Mouse (Mus musculus) hindbrain, embryonic 16.5 days (tissue): Measurements from ENCODE around the gene Tubb2b. TPM values are rescaled to one million over a fixed set of nuclear protein-coding genes. Genes with fewer than 3 reads are reported as not detected.
A peak's percentile ranks its signal among the peaks of the same experiment; 100 is the strongest.

Experiments
- ATAC-seq: fragments of 200-750 bp; cut with Nextera tagmentation; 2 replicates; pipeline ENCODE4 v1.8.0; 2017; ENCODE audit warnings: moderate TSS enrichment, moderate library complexity
- H3K27ac ChIP-seq: fragments of 300-500 bp; sonication (generic); 2 replicates; pipeline ENCODE4 v1.5.1; 2014; ENCODE audit warnings: low read depth, mild to moderate bottlenecking, control low read depth, low read length, moderate library complexity
- H3K27me3 ChIP-seq: fragments of 300-500 bp; sonication (generic); replicated peaks from 2 replicates; pipeline ENCODE4 v1.6.1; 2014; ENCODE audit warnings: low read length; ENCODE audit not compliant: control insufficient read depth, insufficient read depth
- H3K36me3 ChIP-seq: fragments of 300-500 bp; sonication (generic); 2 replicates; pipeline ENCODE4 v1.6.1; 2014; ENCODE audit warnings: mild to moderate bottlenecking, low read length, moderate library complexity, mixed read lengths; ENCODE audit not compliant: control insufficient read depth, insufficient read depth
- H3K4me1 ChIP-seq: fragments of 300-500 bp; sonication (generic); 2 replicates; pipeline ENCODE4 v1.6.1; 2014; ENCODE audit warnings: low read depth, low read length; ENCODE audit not compliant: control insufficient read depth, insufficient read depth
- H3K4me2 ChIP-seq: fragments of 300-500 bp; sonication (generic); 2 replicates; pipeline ENCODE4 v1.6.1; 2014; ENCODE audit warnings: mild to moderate bottlenecking, low read length, control low read depth, moderate library complexity
- H3K4me3 ChIP-seq: fragments of 300-500 bp; sonication (generic); 2 replicates; pipeline ENCODE4 v1.5.1; 2014; ENCODE audit warnings: mild to moderate bottlenecking, low read length, control low read depth, moderate library complexity
- H3K9ac ChIP-seq: fragments of 300-500 bp; sonication (generic); 2 replicates; pipeline ENCODE4 v1.6.1; 2014; ENCODE audit warnings: low read depth, mild to moderate bottlenecking, control low read depth, low read length, moderate library complexity
- H3K9me3 ChIP-seq: fragments of 300-500 bp; sonication (generic); 2 replicates; pipeline ENCODE4 v1.6.1; 2014; ENCODE audit warnings: mild to moderate bottlenecking, low read length, moderate library complexity; ENCODE audit not compliant: control insufficient read depth
- WGBS: fragments of 180-500 bp; shearing (Covaris S2); extraction: QIAGEN DNeasy Blood & Tissue Kit; methylation state at CpG from one replicate; pipeline ENCODE4 v1.1.7; 2014; 5-methylcytosine and 5-hydroxymethylcytosine counted together
- polyA plus RNA-seq: library from polyadenylated mRNA; unstranded; fragments of >200 nt; fragmentation: Nextera tagmentation; extraction: Ambion mirVana; gene quantifications from 2 replicates; pipeline ENCODE4 v1.2.1, GENCODE M21; 2015

The Tubb2b gene
- polyA plus RNA-seq, 1 experiment from 2014 or later = 1,199 TPM

DNA sequence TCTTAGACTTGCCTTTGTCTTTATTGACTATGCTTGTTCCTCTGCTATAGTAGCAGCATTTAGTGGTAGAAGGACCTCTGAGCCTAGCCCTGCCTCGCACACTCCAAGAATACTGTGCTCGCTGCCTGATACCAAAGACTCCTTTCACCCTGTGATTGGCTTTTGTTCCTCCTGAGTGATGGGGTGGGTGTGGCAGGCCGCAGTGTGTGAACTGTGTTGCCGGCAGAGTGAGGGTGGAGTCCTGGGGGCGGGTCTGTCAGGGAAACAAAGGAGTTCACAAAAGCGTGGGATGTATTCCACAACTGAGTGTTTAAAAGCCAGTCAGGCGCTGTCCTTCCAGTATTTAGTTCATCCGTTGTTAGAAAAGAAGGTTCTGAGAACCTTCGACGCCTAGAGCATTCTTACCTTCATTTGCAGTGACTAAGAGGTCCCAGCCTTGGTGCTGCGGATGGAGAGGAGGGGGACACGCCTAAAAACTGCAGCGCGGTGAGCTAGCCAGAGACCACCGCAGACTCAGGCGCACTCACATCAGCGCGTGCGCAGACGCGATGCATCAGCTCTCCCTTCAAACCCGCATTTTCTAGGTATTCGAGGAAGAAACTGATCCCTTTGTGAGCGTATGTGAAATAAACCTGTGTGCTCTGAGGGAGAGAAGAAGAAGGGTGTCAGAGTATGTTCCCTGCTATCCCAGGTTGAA, 893 bp upstream of the Tubb2b start:
- H3K36me3 ChIP-seq = peaks cover 2% of the 10 kb centered on the region; the same call in 1 of the 2 replicates
- peak overlapping the region; percentile 70 for H3K4me2 ChIP-seq
- H3K4me1 ChIP-seq = peaks cover 19% of the 10 kb centered on the region
- H3K9ac ChIP-seq = peak overlapping the region; percentile 82
- H3K27me3 ChIP-seq = no peaks in the 10 kb centered on the region
- under 1% methylated on average over 24 of the region's 24 CpGs for WGBS
- ATAC-seq = peak; percentile 63
- peak overlapping the region; percentile 99 for H3K27ac ChIP-seq
- H3K9me3 ChIP-seq = no peaks in the 10 kb centered on the region
- peak overlapping the region; percentile 70 for H3K4me3 ChIP-seq

DNA sequence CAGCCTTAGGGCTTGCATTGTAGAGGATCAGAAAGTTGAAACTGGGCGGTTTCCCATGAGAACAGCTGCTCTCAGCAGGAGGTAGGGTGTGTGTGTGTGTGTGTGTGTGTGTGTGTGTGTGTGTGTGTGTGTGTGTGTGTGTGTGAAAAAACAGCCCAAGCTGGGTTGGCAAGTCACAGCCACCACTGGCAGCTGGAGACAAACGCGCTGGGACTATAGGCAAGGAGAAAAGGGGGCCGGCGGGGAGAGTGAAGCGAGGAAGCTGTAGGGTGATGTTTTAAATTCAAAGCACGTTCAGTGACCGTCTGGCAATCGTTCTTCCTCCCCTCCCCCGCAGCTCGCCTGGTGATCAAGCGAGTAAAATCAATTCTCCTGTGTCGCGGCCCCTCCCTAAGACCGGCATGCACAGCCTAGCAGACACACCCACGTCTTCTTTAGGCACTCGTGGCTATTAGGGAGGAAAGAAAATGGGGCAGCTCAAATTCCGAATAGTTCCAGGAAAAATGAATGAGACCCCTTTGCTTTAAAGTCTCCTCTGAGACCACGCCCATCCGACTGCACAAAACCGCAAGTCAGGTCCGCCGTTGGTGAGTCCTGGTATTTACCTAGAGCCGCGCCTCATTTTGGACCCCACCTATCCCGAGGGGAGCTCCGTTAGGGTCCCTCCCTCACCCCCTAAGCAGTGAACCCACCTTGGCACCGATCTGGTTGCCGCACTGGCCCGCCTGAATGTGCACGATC, 611 bp downstream of the Tubb2b start:
- ATAC-seq = no peak
- WGBS = under 1% methylated on average over 28 of the region's 31 CpGs
- no peaks in the 10 kb centered on the region for H3K27me3 ChIP-seq
- H3K9me3 ChIP-seq = no peaks in the 10 kb centered on the region
- H3K9ac ChIP-seq = peak overlapping the region; percentile 82
- peak overlapping the region; percentile 70 for H3K4me3 ChIP-seq
- H3K4me2 ChIP-seq = peak overlapping the region; percentile 70
- H3K4me1 ChIP-seq = peaks cover 18% of the 10 kb centered on the region
- H3K27ac ChIP-seq = peak overlapping the region; percentile 99
- H3K36me3 ChIP-seq = peaks cover 5% of the 10 kb centered on the region; the same call in 1 of the 2 replicates

DNA sequence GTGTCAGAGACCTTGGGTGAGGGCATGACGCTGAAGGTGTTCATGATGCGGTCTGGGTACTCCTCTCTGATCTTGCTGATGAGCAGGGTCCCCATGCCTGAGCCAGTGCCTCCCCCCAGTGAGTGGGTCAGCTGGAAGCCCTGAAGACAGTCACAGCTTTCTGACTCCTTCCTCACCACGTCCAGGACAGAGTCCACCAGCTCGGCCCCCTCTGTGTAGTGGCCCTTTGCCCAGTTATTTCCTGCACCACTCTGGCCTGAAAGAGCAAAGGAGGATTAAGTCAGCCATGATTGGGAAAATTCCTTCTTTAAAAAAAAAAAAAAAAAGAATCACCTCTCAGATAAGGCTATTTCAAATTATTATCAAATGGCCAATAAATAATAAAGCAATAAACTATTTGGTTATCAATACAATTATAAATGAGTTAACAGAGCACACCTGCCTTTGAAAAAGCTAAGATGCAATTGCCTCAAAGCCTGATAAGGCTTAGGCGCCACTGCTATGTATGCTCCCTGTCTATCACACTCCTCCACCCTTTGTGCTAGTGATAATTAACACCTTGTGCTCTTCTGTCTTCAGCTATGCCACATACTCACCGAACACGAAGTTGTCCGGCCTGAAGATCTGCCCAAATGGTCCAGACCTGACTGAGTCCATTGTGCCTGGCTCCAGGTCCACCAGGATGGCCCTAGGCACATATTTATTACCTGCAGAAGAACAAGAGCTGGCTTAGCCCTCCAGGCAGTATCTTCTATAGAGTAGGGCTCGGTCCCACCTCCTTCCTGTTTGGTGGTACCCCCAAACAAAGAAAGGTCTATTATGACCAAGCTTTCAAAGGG, 1.8 kb downstream of the Tubb2b start:
- peaks cover 28% of the 10 kb centered on the region for H3K4me1 ChIP-seq
- peaks cover 5% of the 10 kb centered on the region; the same call in 1 of the 2 replicates for H3K36me3 ChIP-seq
- H3K9me3 ChIP-seq = no peaks in the 10 kb centered on the region
- H3K4me3 ChIP-seq = peak overlapping the region; percentile 70
- H3K4me2 ChIP-seq = peak overlapping the region; percentile 70
- peak overlapping the region; percentile 82 for H3K9ac ChIP-seq
- H3K27me3 ChIP-seq = no peaks in the 10 kb centered on the region
- no peak for ATAC-seq
- WGBS = 18% methylated on average over 9 of the region's 9 CpGs
- H3K27ac ChIP-seq = peak overlapping the region; percentile 99

DNA sequence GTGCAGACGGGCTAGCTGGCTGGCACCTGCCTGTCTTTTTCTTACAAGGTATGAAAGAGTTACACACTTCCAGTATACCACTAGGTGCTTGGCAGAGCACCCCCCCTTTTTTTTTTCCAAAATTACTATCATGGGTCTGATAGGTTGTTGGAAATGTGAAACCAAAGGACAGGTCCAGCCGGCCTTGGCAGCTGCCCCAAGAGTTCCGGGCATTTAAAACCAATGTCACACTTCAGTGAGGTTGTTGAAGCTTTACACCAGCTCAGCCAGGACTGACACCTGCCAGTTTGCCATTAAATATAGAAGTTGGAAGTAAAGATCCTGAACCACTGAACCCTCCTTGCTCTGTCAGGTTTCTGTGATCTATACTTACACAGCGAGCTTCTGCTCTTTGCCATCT, 4.6 kb downstream of the Tubb2b start:
- Histone ChIP-seq H3K27ac (peak overlapping the region; percentile 6; the same call in 1 of the 2 replicates), H3K9ac (peak overlapping the region; percentile 65), H3K27me3 (no peaks in the 10 kb centered on the region), H3K36me3 (peaks cover 5% of the 10 kb centered on the region; the same call in 1 of the 2 replicates), H3K9me3 (no peaks in the 10 kb centered on the region), H3K4me3 (peak overlapping the region; percentile 51), H3K4me1 (peaks cover 20% of the 10 kb centered on the region), H3K4me2 (peak overlapping the region; percentile 97)
- whole genome bisulfite sequencing = 19% methylated on average over 4 of the region's 4 CpGs
- no peak for ATAC-seq

DNA sequence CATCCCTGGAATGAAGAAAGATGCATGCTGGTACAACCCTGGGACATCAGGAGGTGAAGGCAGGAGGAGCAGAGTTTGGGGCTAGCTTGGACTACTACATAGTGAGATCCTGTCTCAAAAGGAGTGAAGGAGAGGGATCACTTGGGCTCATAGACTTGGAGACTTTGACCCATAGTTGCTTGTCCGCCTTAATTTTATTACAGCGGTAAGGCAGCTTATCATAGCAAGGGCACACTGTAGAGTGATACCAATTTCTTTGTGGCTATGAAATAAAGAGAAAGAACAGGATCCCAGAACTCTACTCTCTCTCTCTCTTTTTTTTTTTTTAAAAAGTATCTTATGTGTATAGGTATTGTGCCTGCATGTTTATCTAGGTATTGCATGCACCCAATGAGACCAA, 9.7 kb downstream of the Tubb2b start:
- H3K9ac ChIP-seq = no peak overlapping the region
- H3K9me3 ChIP-seq = no peaks in the 10 kb centered on the region
- no peak for ATAC-seq
- peaks cover 18% of the 10 kb centered on the region for H3K4me1 ChIP-seq
- H3K4me3 ChIP-seq = no peak overlapping the region
- H3K36me3 ChIP-seq = no peaks in the 10 kb centered on the region
- H3K27ac ChIP-seq = no peak overlapping the region
- 94% methylated on average over 2 of the region's 2 CpGs for WGBS
- no peaks in the 10 kb centered on the region for H3K27me3 ChIP-seq
- no peak overlapping the region for H3K4me2 ChIP-seq

DNA sequence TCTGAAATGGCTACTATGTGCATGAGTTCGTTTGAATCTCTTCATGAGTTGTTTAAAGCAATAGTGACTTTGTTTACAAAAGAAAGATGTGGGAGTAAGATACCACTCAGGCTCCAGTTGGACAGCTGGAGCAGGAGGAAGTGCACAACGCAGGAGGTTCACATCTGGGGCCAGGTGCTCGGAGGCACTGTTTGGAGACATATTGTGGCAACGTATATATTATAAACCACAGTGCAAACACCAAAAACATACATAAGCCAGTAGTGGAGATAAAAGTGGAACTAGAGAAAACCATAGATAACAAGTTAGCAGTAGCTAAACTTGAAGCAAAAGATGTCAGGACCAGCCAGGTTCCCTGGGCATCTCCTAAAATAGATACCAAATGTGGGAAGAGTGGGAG, 10.9 kb downstream of the Tubb2b start:
- Histone ChIP-seq H3K4me3 (no peak overlapping the region), H3K27me3 (no peaks in the 10 kb centered on the region), H3K9ac (no peak overlapping the region), H3K36me3 (no peaks in the 10 kb centered on the region), H3K9me3 (no peaks in the 10 kb centered on the region), H3K4me2 (no peak overlapping the region), H3K27ac (no peak overlapping the region), H3K4me1 (peaks cover 9% of the 10 kb centered on the region)
- ATAC-seq = no peak
- 89% methylated on average over 4 of the region's 4 CpGs for WGBS

DNA sequence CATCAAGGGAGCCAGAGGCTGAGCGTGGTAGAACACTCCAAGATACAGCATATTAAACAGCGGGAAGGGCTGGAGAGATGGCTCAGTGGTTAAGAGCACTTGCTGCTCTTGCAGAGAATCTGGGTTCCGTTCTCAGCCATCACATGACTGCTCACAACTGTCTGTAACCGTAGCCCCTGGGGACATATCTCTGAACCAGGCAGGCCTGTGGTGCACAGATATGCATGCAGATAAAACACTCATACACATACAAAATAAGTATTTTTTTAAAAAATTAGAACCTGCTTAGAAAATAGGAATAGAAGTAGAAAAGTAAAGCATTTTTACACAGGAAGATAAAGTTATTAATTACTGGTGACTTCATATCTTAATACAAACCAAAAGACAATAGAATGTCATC, 11.4 kb downstream of the Tubb2b start:
- WGBS = 78% methylated on average over 4 of the region's 4 CpGs
- no peak overlapping the region for H3K27ac ChIP-seq
- ATAC-seq = no peak

DNA sequence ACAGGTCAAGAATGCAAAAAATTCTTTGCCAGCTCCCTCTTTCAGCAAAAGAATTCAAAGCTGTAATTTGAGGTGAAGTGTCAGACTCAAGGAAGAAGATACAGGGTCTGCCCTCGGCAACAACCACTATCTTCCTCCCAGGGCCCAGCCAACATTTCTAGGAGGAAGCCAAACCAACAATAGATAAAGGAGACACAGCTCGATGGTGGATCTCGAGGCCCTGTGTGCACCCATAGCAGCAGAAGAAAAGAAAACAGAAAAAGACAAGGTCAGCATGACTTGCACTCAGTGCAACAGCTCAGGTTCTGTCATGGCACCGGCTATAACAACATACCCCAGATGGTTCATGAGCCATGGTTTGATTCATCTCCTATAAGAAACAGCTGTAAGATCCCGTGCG, 13.8 kb downstream of the Tubb2b start:
- WGBS = 86% methylated on average over 6 of the region's 6 CpGs
- no peak for ATAC-seq

More for the DNA sequence above, 11.4 kb downstream of the Tubb2b start:
- H3K4me3 ChIP-seq = no peak overlapping the region
- H3K9me3 ChIP-seq = no peaks in the 10 kb centered on the region
- H3K9ac ChIP-seq = no peak overlapping the region
- H3K4me1 ChIP-seq = peaks cover 4% of the 10 kb centered on the region
- no peaks in the 10 kb centered on the region for H3K27me3 ChIP-seq
- no peak overlapping the region for H3K4me2 ChIP-seq
- H3K36me3 ChIP-seq = no peaks in the 10 kb centered on the region

DNA sequence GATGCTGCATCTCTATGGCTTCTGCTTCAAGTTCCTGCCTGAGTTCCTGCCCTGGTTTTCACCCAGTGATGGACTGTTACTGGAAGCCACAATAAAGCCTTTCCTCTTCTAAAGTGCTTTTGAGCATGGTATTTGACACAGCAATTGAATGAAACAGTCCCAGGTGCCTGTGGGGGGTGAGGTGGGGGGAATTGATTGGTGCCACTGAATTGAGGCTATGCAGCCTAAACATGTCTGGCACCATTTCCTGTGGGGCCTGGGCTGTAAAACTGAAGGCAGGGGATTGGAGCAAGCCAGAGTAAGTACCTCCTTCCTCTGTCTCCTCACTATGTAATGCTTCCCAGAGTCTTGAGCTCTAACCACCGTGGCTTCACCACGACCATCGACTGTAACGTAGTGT, 15.6 kb downstream of the Tubb2b start:
- ATAC-seq = no peak
- Histone ChIP-seq H3K4me2 (no peak overlapping the region), H3K9ac (no peak overlapping the region), H3K36me3 (no peaks in the 10 kb centered on the region), H3K4me1 (no peaks in the 10 kb centered on the region), H3K27me3 (no peaks in the 10 kb centered on the region), H3K27ac (no peak overlapping the region), H3K4me3 (no peak overlapping the region), H3K9me3 (no peaks in the 10 kb centered on the region)
- WGBS = 91% methylated on average over 4 of the region's 4 CpGs

More for the DNA sequence above, 13.8 kb downstream of the Tubb2b start:
- H3K4me2 ChIP-seq = no peak overlapping the region
- H3K27ac ChIP-seq = no peak overlapping the region
- no peak overlapping the region for H3K9ac ChIP-seq
- H3K27me3 ChIP-seq = no peaks in the 10 kb centered on the region
- H3K36me3 ChIP-seq = no peaks in the 10 kb centered on the region
- no peaks in the 10 kb centered on the region for H3K9me3 ChIP-seq
- H3K4me1 ChIP-seq = no peaks in the 10 kb centered on the region
- no peak overlapping the region for H3K4me3 ChIP-seq
